Mouse (Mus musculus): ENCODE measurements around the gene Lsm2. TPM values are rescaled to one million over a fixed set of nuclear protein-coding genes. Genes with fewer than 3 reads are reported as not detected.

The Lsm2 gene
- total RNA-seq, 1 experiment from 2014 or later: 10.1 TPM

Other genes with a start within 250 kb of the Lsm2 start
- gene C4b, start 238.0 kb upstream of the Lsm2 start, total RNA-seq (2017): 0.12 and 0.23 TPM in 2 replicates
- gene Cyp21a1, start 177.3 kb upstream of the Lsm2 start, total RNA-seq (2017): not detected in 2 replicates
- 23.5 and 39.9 TPM in 2 replicates for gene Stk19, start 144.9 kb upstream of the Lsm2 start, total RNA-seq (2017)
- 36.1 and 45.8 TPM in 2 replicates for gene Dxo, start 144.8 kb upstream of the Lsm2 start, total RNA-seq (2017)
- gene Skiv2l, start 131.7 kb upstream of the Lsm2 start, total RNA-seq (2017): 79.7 and 92.2 TPM in 2 replicates
- 22.6 and 36.0 TPM in 2 replicates for gene Nelfe, start 131.5 kb upstream of the Lsm2 start, total RNA-seq (2017)
- 0.58 and 0.98 TPM in 2 replicates for gene Cfb, start 119.3 kb upstream of the Lsm2 start, total RNA-seq (2017)
- gene Zbtb12, start 102.4 kb upstream of the Lsm2 start, total RNA-seq (2017): 2.8 and 3.8 TPM in 2 replicates
- gene Gm20547, start 99.8 kb upstream of the Lsm2 start, total RNA-seq (2017): not detected in 2 replicates
- gene C2, start 83.6 kb upstream of the Lsm2 start, total RNA-seq (2017): not detected in 2 replicates
- 87.4 and 99.7 TPM in 2 replicates for gene Ehmt2, start 83.4 kb upstream of the Lsm2 start, total RNA-seq (2017)
- 0.98 and 1.4 TPM in 2 replicates for gene Slc44a4, start 67.4 kb upstream of the Lsm2 start, total RNA-seq (2017)
- gene Neu1, start 50.6 kb upstream of the Lsm2 start, total RNA-seq (2017): 66.7 and 66.9 TPM in 2 replicates
- gene Hspa1b, start 22.6 kb upstream of the Lsm2 start, total RNA-seq (2017): 5.9 and 8.0 TPM in 2 replicates
- gene Gm20481, start 11.9 kb upstream of the Lsm2 start, total RNA-seq (2017): not detected in 2 replicates
- 5.6 and 6.4 TPM in 2 replicates for gene Hspa1a, start 9.7 kb upstream of the Lsm2 start, total RNA-seq (2017)
- gene Hspa1l, start 9.2 kb upstream of the Lsm2 start, total RNA-seq (2017): not detected in 2 replicates
- 243 and 266 TPM in 2 replicates for gene Vars, start 19.1 kb downstream of the Lsm2 start, total RNA-seq (2017)
- 0.61 and 1.2 TPM in 2 replicates for gene Vwa7, start 34.7 kb downstream of the Lsm2 start, total RNA-seq (2017)
- 2.0 and 2.6 TPM in 2 replicates for gene Sapcd1, start 46.2 kb downstream of the Lsm2 start, total RNA-seq (2017)
- 4.7 and 7.0 TPM in 2 replicates for gene Msh5, start 64.9 kb downstream of the Lsm2 start, total RNA-seq (2017)
- gene Clic1, start 68.1 kb downstream of the Lsm2 start, total RNA-seq (2017): 394 and 439 TPM in 2 replicates
- 4.5 and 8.1 TPM in 2 replicates for gene Ddah2, start 77.2 kb downstream of the Lsm2 start, total RNA-seq (2017)
- 0.49 TPM in 1 of 2 replicates, not detected in the other for gene Ly6g6c, start 83.5 kb downstream of the Lsm2 start, total RNA-seq (2017)
- gene Mpig6b, start 84.3 kb downstream of the Lsm2 start, total RNA-seq (2017): 1.5 and 2.1 TPM in 2 replicates
- not detected in 2 replicates for gene Ly6g6e, start 95.0 kb downstream of the Lsm2 start, total RNA-seq (2017)
- gene Ly6g6d, start 96.2 kb downstream of the Lsm2 start, total RNA-seq (2017): not detected in 2 replicates
- gene Ly6g6f, start 103.7 kb downstream of the Lsm2 start, total RNA-seq (2017): 0.49 TPM in 1 of 2 replicates, not detected in the other
- 33.2 and 43.8 TPM in 2 replicates for gene Abhd16a, start 107.4 kb downstream of the Lsm2 start, total RNA-seq (2017)
- gene Ly6g5c, start 126.4 kb downstream of the Lsm2 start, total RNA-seq (2017): not detected in 2 replicates
- 0.58 and 1.5 TPM in 2 replicates for gene Ly6g5b, start 133.6 kb downstream of the Lsm2 start, total RNA-seq (2017)
- gene Gpank1, start 139.6 kb downstream of the Lsm2 start, total RNA-seq (2017): 73.7 and 74.5 TPM in 2 replicates
- gene Csnk2b, start 140.2 kb downstream of the Lsm2 start, total RNA-seq (2017): 214 and 240 TPM in 2 replicates
- gene D17H6S53E, start 144.5 kb downstream of the Lsm2 start, total RNA-seq (2017): 36.5 and 48.5 TPM in 2 replicates
- gene Apom, start 150.2 kb downstream of the Lsm2 start, total RNA-seq (2017): 0.58 TPM in 1 of 2 replicates, not detected in the other
- 159 and 160 TPM in 2 replicates for gene Bag6, start 153.3 kb downstream of the Lsm2 start, total RNA-seq (2017)
- gene Prrc2a, start 183.0 kb downstream of the Lsm2 start, total RNA-seq (2017): 73.3 and 76.1 TPM in 2 replicates
- gene Aif1, start 194.2 kb downstream of the Lsm2 start, total RNA-seq (2017): 5.3 and 8.0 TPM in 2 replicates
- gene Lst1, start 206.6 kb downstream of the Lsm2 start, total RNA-seq (2017): 534 and 685 TPM in 2 replicates
- 212 and 285 TPM in 2 replicates for gene Ltb, start 212.6 kb downstream of the Lsm2 start, total RNA-seq (2017)
- gene Tnf, start 220.1 kb downstream of the Lsm2 start, total RNA-seq (2017): 16.4 and 18.2 TPM in 2 replicates
- 6.6 and 9.9 TPM in 2 replicates for gene Lta, start 223.5 kb downstream of the Lsm2 start, total RNA-seq (2017)
- 2.1 TPM in 1 of 2 replicates, not detected in the other for gene Gm16181, start 239.0 kb downstream of the Lsm2 start, total RNA-seq (2017)

All from neutrophil, adult 5-6 weeks (primary cell).